Mouse (Mus musculus): ENCODE results near the gene Nrxn2.

- TF ChIP-seq E2F4 (IDR thresholded peaks at IDR 0.05; ENCODE audit: insufficient read depth) (no peak), POLR2A (IDR thresholded peaks at IDR 0.05; ENCODE audit: insufficient read length, low read depth) (no peak), CEBPB (IDR thresholded peaks at IDR 0.05; ENCODE audit: insufficient read depth, poor library complexity, severe bottlenecking) (no peak), MYOG (IDR thresholded peaks at IDR 0.05; ENCODE audit: control insufficient read depth in 1 of 3, insufficient read depth in 1 of 3, insufficient read length in 2 of 3, low read depth in 2 of 3) (no peak), POLR2AphosphoS2 (IDR thresholded peaks at IDR 0.05; ENCODE audit: insufficient read length, low read depth) (no peak), TCF12 (IDR thresholded peaks at IDR 0.05; ENCODE audit: insufficient read depth, poor library complexity, severe bottlenecking) (no peak), MYOD1 (IDR thresholded peaks at IDR 0.05; ENCODE audit: control insufficient read depth in 1 of 3, insufficient read length in 2 of 3, low read depth in 2 of 3) (no peak)
These were observed 85.6 kb downstream of the Nrxn2 start for GRCm38 (mm10) chr19:6503926-6504655.
